Mouse (Mus musculus) right cerebral cortex, adult 18-20 months (tissue): Measurements from ENCODE around the gene Rhob.
"Not testable (repeated sequence)": the region's sequence is repeated elsewhere in the genome, so short reads cannot be mapped to it uniquely, and the experiment has no call there.

ENCODE experiments used
- DNase-seq: peaks from one replicate; pipeline ENCODE4 v3.0.0; 2022; ENCODE audit warnings: mixed read lengths

Gene Rhob

DNA sequence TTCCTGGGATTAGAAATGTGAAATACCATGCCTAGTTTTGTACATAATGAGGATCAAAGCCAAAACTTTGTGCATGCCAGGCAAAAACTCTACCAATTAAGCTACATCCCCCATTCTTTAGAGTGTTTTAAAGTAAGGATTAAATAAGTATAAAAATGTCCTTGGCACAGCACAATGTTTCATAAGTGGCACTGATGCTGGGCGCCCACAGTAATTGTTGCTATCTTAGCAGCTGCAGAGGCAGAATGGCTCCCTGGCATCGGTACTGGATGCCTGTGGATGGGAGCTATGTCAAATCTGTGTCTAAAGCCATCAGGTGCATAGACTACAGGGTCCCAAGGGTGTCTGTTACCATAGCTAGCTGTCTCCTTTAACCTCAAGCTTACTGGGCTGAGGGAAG lies 28.8 kb downstream of the Rhob start:
- peak; percentile 80 for DNase-seq

DNA sequence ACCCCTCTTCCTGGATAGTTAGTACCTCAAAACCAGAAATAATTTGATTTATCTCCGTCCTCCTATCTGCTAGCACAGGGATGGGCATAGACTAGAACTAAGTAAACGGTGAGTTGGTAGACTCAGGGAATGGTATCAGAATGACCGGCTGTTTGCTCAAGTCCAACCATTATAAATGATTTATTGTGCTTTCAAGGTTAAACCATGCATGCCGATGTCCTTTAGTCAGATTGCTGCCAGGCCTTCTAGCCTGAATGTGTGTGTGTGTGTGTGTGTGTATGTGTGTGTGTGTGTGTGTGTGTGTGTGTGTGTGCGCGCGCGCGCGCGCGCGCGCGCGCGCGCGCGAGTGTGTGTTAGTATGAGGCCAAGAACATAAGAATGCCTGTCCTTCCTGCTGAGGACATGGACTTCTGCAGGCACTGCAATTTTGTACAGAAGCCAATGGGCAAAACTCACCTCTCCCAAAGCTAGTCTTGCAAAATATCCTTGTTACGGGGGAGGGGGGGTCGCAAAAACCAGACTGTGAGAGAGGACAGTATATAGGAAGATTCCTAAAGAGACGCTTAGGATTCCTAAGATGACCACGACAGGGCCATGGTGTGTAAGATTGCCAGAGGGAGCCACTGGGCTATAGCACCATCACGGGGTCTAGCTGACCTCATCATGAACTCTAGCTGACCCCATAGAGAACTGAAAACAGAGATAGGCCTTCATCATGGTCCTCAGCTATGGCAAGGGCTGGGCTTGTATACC lies 29.9 kb downstream of the Rhob start:
- DNase-seq: no peak

DNA sequence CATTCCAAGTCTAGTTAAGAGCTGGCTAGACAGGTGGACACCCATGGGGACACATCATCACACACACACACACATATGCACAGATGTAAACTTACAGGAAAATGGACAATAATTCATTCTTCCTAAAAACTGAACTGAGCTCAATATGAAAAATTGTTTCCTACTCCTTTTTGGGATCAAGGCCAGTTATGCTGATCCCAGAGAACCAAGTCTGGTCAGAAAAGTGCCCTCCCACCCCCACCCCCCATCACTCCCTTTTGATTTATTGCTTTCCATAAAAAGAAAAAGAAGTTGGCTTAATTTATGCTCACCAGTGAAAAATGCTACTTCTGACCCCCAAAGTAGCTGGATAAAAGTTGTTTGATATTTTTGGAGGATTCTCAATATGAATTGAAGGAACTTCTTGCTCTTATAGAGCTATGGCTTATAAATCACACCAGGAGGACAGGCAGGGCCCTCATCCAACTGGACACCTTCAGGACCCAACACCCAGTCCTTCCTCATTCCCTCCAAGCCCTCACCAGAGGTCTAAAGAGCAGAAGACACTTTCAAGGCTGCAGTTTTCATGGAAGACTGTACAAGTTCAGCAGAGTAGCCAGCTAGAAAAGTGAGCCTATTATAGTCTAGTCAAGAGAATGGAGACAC lies 31.5 kb downstream of the Rhob start:
- no peak for DNase-seq

DNA sequence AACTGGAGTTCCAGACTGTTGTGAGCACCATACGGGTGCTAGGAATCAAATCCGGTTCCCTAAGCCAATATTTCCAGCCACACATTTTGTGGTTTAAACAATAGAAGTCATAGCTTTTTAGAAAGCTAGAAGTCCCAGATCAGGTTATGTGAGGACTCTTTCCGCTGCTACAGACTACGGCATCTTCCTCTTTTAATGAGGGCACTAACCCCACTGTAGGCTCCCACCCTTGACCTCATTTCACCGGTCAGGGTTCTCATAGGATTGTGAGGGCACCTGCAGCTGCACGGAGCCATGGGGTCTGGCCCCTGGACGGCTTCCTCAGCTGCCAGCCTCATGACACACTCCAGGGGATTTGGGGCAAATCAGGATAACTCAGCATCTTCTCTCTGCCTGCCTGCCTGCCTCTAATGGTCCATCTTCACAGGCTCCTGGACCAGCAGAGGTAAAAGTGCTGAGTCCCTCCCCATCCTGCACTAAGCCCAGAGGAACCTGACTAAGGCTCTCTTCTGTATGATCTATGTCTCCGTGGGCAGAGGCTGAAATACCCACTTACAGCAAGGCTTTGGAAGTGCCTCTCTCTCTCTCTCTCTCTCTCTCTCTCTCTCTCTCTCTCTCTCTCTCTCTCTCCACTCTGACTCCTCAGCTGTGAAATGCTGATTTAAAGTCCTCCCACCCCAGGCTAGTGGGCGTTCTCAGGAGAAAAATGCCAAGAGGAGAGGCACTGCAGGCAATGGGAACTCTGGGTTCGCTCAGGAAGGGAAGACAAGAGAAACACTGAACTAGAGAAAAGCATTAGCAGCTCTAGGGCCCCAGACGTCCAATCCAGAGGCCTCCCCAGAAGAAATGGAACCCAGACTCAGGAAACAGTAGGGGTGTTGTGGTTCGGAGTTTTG lies 32.5 kb downstream of the Rhob start:
- DNase-seq: peak; percentile 89

DNA sequence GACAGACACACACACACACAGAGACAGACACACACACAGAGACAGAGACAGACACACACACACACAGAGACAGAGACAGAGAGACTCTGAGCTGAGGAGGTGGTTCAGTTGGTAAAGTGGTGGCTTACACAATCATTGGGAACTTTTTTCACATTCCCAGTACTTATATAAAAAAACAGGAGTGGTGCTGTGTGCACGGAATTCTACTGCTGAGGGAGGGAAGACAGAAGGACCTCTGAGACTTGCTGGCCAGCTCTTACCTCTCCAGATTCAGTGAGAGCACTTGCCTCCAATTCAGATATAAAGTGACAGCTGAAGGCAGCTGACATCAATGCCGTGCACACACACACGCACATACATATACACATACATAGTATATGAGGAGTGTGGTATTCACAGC lies 34.1 kb downstream of the Rhob start:
- no peak for DNase-seq

DNA sequence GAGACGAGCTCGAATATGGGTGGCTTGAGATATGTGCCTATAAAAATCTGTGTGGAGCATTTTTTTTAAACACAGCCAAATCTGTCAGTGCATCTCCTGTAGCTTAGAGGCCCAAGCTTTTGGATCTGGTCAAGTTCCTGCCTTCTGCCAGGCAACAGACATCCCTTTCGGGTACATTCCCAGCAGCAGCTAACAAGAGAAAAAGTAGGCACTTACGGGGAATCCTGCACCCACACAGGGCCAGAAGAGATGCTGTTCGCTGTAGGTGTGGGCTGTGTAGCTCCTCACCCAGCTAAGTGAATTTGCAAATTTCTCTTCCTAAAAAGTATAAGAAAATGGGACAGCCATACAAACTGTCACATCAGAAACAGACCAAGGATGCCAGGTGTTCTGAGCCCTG lies 34.8 kb downstream of the Rhob start:
- DNase-seq: peak; percentile 81

DNA sequence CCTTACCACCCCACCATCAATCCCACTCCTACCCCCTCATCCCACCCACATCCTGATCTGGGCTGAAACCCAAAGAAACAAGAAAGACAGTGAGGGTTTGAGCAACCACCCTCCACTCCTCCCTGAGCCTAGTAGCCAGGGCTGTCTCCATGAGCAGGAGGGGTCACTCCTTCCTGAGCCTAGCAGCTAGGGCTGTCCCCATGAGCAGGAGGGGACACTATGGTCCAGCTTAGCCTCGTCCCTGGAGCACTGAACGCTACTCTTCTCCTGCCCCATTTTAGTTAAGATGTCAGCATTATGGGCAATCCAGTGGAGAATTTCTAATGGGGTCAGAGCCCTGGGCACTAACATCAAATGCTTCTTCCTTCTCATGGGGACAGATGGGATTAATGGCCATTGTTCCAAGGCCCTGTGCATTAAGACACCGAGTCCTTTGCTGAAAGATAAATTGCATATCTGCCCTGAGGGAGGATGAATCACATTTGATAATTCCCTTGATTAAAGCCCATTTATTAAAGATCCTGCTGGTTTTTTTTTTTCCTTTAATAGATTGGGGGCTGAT lies 36.1 kb downstream of the Rhob start:
- no peak for DNase-seq

DNA sequence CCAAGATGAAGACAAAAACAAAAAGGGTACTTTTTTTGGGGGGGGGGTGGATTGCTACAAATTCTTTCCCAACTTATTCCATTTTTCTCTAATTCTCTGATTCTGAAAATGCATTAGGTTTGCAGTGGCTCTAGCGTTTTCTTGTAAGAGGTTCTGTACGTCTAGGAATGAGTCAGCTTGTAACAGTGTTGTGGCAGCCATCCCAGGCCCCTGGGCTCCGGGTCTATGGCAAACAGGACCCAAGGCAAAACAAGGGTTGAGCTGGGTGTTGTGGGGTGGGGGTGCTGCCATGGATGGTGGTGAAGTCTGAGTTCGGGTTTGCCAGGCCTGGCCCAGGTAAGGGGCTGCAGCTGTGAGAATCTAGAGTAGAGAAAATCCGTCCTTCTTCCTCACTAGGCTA lies 37.3 kb downstream of the Rhob start:
- DNase-seq: no peak

DNA sequence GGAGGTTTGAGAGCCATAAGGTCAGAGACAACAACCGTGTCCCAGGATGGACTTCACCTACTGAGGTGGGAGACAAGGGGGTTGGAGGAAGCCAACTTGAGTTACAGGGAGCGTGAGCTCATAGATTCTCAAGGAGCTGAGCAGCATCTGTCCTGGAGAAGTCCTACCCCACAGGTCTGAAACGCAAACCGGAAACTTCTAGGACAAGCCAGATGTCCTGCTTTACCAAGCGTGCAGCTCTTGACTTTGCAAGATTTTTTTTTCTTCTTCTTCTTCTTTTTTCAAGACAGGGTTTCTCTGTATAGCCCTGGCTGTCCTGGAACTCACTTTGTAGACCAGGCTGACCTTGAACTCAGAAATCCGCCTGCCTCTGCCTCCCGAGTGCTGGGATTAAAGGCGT lies 38.2 kb downstream of the Rhob start:
- not testable (repeated sequence) for DNase-seq

DNA sequence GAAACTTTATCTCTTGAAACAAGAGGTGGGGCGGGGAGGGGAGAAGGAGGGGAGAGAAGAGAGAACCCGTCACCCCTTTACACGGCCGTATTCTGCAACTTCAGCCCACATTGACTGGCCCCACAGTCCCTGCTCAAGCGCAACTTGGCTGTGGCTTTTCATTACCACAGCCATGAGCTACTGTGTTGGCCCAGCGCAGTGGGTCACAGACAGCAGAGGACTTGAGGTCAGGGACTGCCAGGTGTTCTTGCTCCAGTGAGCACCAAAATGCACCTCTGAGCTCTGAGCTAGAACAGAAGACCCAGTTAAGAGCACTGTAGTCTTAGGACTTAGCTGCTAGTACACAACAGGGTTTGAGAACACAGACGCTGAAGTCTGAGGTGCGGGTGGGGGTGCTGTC lies 41.4 kb downstream of the Rhob start:
- no peak for DNase-seq

DNA sequence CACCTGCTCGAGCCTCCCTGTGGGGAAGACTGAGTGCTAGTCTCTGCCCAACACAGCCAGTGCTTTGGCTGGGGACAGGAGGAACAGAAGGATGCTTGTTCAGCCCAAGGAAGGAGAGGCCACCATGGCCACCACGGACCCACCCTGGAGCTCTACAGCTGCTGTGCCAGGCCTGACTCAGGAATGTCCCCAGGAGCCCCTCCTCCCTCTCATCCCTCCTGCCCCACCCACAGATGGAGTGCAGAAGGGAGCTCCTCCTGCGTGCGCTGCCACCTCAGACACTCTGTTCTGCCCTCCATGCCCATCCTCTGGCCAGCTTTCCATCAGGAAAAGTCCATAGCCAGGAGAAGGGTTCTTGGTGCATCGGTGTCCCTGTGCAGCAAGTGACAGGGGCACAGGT lies 42.8 kb downstream of the Rhob start:
- DNase-seq: no peak

DNA sequence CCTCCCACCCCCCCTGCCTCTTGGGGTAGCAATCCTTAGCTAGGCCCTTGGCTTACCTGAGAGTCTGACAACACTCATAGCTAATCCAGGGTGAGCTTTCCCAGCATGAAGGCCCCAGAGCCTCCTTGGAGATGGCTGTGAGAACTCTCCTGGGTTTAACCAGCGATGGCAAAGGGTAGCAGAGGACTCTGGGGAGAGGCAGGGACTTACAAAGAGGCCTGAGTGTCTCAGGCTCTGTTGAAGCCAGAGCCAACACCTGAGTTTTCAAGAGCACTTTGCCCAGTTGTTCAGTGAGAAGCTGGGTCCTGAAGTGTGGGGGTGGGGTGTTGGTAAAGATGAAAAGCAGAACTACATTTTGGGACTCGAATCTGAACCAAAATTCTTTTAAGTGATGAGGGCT lies 44.8 kb downstream of the Rhob start:
- no peak for DNase-seq

DNA sequence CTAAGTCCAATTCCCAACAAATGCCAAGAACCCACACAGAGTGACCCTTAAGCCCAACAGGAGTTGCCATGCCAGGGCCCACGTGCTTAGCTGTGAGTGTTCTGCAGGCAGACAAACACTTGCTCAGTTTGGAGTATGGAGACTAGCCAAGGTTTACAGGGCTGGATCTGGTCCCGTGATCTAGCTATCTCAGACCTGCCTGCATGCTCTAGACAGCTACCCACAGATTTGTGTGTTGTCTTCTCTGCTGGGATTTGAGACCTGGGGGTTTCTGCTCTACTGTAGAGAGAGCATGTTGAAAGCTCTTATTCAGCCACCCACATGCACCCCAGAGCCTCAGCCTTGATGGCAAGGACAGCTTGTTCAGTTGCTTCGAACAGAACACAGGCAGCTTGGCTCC lies 45.3 kb downstream of the Rhob start:
- DNase-seq: peak; percentile 79

DNA sequence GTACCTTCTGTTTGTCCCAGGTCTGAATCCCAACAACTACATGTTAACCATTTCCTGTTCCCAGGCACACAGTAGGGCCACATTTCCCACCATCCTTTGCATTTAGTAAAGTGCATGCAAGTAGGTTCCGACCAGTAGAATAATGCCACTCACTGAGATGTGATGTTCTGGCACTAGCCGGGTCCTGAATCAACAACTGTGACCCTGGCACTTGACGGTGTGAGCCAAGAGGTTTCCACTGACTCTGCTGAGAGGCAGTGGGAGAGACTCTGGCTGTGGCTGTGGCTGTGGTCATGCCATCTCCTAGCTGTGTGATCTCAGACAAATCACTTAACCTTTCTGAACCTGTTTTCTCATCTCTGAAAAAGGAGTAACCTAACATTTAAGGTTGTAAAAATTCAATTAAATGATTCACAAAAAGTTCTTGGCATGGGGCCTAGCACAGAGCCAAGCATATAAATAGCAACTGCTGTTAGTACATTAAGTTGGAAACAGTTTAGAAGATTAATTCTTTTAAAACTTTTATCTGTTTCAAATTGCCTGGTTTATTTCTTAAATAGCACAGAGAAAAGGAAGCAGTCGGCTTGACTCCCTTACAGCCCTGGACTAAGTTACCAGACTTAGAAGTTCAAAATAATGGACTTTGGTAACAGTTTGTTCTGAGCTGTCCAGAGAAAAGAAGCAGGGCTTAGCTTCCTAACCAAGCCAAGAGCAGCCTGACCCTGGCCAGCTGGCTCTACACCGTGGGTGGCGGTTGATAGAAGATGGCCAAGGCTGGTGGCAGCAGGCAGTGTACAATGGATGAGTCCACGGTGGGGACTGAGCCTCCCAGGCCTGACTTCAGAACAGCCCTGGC lies 46.8 kb downstream of the Rhob start:
- no peak for DNase-seq

DNA sequence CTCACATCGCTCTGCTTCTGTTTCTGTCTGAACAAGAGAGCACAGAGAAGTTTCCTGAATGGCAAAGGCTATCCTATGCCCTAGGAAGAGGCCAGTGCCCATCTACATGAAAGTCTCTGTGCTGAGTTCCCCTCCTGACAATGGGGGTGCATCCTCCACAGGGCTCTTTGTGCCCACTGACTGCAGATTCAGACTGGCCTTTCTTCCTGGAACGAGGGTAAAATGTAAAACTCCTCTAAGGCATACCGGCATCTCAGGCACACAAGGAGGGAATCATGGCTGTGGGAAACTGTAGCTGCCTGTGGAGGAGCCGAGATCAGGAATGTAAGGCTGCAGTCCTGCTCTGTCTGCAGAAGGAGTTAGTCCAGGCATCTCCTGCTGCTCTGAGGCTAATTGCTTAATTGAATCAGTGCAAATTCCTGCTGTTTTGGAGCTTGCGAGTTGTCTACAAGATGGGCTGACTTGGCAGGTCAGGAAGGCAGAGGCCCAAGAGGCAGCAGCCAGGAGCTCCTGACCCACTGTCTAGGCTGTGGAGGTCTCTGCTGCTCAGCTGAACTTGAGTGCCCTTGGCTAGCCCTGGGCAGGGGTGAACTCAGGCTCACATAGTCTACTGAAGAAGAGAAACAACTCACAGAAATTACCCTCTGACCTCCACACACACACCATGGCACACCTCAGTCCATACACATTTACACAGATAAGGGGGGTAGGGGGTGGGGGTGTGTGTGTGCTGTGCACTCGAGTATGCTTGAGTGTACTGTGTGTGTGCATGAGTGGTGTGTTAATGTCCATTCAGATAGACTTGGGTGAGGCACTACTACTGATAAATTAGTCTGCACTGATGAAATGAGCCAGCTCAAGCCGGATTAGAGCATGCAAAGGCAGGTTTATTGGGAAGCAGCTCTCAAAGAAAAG lies 48.0 kb downstream of the Rhob start:
- no peak for DNase-seq

DNA sequence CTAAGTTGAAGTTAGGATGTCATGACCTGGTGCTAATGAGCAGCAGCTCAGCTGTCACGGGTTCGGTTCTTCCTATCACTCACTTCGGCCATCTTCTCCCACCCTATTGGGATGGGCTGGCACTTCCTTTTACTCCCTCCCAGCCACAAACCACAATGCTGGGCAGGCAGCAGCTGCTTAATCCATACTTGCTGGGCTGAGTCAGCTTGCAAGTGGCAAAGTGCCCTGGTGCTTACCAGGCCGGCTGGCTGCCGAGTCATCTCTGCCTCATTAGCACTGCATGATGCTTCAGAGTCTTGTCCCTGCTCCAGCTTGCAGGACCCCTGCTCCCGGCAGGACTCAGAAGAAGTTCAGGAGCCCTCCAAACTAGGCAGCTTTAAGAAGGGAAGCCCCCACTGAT lies 49.2 kb downstream of the Rhob start:
- peak; percentile 83 for DNase-seq

DNA sequence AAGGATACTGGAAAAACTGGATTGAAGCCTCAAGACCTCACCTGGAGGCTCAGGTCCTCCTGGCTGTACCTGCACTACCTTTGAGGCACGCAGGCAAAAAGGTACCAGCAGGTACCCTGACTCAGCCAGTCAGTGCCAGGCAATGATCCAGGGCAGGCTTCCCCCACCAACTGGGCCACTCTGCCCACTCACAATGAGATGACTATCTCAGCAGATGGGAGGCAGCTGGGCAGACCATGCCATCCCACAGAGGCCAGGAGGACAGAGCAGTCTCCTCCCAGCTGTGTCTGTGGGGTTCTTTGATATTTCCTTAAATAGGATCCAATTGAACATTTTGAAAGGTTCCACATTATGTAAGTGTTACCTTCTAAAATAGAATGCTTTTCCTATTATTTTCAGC lies 49.8 kb downstream of the Rhob start:
- peak; percentile 73 for DNase-seq
